Mouse (Mus musculus) thymus, postnatal 10 days (tissue): ENCODE results near the gene Mon2.

Experiments
- DNase-seq, 2 experiments: peaks; one replicate each; pipeline ENCODE4 v3.0.0; 2021; ENCODE audit warnings: low spot score in 2 of 2

Gene Mon2

DNA sequence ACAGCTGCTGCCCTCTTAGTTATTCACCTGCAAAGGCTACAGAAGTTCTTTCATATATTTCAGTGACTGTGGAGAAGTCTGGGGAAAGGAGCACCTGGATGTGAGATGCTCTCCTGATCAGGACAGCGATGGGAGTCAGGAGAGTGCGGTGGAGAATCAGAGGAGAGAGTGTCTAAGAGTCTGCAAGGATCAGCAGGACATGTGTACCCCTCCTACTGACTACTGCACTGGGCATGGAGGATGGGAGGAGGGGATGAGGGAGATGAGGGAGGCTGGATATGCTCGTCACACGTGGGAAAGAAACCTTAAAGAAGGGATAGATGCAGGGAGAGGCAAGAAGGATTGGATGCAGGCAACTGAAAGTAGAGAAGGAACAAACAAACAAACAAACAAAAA is 112.1 kb downstream of the Mon2 start:
- no peak for DNase-seq

- no peak for DNase-seq
Measured at GRCm38 (mm10) chr10:122963463-122964240, 112.7 kb downstream of the Mon2 start.

- no peak for DNase-seq
Measured at GRCm38 (mm10) chr10:122962651-122963050, 113.7 kb downstream of the Mon2 start.

DNA sequence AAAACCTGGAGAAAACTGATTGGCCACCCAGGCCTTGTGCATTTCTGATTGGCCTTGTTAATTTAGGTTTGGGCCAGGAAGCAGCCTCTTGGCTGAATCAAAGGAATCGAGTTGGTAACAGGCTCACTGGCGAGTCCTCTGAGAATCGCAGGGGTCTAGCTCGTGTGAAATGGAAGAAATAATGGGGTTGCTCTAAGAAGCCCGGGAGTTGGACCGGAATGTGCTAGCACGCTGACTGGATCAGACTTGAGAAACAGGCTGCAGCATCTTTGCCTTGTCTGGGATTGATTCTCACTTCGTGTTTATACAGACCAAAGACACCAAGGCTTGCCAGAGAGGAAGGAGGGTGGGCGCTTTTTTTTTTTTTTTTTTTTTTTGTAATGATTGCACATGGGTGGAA is 114.8 kb downstream of the Mon2 start:
- no peak for DNase-seq

DNA sequence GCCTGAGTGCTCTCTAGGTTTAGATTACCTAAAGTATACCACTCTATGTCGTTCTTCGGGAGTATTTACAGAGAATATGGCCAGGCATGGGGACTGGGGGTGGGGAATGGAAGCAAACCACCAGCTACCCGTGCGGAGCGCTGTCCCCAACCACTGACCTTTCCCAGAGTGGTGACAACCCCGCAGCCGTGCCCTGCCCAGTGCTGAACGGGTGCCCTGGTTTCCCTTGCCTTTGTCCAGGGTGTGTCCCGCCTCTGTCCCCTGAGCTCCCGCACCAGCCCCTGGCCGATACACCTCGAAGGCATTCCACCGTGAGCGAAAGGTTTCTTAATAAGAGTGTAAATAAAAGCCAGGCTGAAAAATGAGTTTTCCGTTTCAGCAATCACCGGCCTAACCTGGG is 115.6 kb downstream of the Mon2 start:
- DNase-seq = no peak

DNA sequence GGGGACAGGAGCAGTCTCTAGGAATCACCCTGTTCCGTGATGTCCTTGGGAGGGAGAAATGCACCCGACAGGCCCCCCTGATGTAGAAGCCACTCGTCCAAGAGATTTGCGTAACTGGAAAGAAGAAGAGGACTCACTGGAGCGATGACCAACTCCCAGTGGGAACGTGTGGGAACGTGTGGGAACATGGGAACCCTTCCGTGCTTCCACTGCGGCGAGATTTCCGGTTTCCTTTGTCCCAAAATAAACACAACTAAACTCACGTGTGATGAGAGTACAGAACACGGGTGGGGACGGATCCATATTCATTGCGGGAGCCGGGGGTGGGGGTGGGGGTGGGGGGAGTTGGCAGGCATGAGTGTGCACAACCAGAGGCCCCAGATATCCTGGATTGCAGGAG is 116.1 kb downstream of the Mon2 start:
- DNase-seq = no peak

- DNase-seq = no peak
Measured at GRCm38 (mm10) chr10:122958699-122959098, 117.6 kb downstream of the Mon2 start.

- no peak for DNase-seq
Measured at GRCm38 (mm10) chr10:122957918-122958317, 118.4 kb downstream of the Mon2 start.

DNA sequence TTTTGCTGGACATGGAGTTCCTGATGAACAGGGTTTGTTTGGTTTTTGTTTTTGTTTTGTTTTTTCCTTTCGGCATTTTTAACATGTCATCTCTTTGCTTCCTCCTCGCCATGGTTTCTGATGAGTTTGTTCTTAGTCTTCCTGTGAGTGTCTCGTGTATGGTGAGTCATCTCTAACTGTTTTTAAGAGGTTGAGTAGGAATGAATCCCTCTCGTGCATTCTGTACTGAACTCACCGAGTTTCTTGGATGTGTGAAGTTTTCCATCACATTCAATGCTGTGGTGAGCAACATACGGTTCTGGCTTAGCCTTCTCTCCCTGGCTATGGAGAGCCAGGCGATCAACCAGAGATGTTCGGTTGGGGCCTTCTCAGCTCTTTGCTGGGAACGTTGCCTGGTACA is 122.7 kb downstream of the Mon2 start:
- no peak for DNase-seq

- DNase-seq = no peak
Measured at GRCm38 (mm10) chr10:122950966-122951365, 125.3 kb downstream of the Mon2 start.

DNA sequence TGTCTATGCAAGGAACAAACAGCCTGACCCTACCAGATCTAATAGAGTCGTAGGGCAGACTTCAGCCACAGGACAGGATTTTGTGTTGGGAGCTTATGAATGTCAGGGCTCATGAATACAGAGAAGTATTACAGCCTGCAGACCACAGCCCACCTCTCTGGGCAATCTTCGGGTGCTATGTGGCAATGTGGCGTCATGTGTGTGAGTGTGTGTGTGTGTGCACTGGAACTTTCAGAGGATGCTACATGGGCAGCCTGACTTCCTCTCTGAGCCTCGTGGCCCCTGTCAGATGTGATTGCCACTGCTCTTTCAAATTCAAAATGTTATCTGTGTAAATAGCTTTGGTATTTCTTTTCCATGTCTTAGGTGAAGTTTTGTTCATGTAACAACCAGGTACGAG is 131.4 kb downstream of the Mon2 start:
- no peak for DNase-seq

- no peak for DNase-seq
Measured at GRCm38 (mm10) chr10:122943824-122944223, 132.5 kb downstream of the Mon2 start.

GRCm38 (mm10) chr10:122942771-122943170 is 133.5 kb downstream of the Mon2 start:
- DNase-seq = no peak
